Mouse (Mus musculus) testis, postnatal 14 days (tissue): ENCODE measurements at regions not wholly inside any gene's neighbourhood (a gene's known extent, or its start where the extent isn't known, plus 50 kb on each side); places are given as distances from the start of the nearest gene placed in this dataset.

Experiments
- DNase-seq: peaks from one replicate; pipeline ENCODE4 v3.0.0; 2021; ENCODE audit warnings: low spot score

DNA sequence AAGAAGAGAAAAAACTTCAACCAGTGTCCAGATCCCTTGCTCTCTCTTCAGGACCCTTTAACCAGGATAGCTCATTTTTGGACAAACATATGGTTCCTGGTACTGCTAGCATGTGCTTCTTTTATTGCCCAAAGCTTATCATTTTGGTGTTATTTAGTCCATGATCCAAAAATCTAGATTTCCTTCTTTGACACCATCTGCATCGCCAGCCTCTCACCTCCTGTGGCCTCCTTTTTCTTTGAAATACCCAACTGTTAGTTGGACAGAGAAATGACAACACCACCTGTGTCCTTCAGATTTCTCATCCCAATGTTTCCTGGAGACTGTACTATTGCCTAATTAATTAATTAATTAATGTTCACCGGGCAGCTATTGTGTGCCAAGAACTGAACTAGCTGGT lies 188.0 kb upstream of the Plppr1 start:
- no peak for DNase-seq

DNA sequence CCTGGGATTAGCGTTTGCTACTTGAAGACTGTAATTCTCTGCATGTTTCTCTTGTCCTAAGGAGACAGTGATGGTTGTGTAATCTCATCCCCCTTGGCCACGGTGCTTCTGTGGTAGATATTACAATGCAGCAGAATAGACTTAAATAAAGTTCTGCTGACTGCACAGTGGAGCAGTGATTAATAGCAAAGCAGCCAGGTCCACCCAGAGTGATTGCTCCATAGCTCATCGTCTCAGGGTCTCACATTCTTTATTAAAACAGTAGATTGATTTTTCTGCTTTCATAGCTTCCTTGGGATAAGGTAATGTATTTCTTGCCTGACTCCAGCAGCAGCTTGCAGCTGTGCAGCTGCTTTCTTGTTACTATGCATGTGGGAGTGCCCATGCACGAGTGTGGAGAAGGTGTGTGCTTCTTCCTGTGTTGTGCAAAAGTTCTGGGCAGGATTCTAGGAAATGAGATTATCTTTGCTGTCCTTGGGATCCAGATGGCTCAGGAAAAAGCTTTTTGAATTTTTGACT lies 169.9 kb upstream of the Plppr1 start:
- DNase-seq, result no peak

DNA sequence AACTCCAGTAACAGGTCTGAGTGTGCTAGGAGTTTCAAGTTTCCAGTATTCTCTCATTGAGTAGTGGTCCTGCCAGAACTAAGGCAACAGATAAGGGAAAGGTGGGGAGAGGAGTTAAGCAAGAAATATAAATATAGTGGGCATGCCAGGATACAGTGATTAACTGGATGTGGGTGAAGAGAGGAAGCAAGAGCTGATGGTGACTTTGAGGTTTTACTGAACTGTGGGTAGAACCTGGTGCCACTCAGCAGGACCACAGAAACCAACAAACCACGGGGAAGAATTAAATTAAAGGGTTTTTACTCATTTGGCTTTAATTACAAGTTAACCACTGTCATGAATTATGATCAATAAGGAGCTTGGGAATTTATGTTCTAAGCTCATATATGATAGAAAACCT lies 154.5 kb upstream of the Plppr1 start:
- no peak for DNase-seq

DNA sequence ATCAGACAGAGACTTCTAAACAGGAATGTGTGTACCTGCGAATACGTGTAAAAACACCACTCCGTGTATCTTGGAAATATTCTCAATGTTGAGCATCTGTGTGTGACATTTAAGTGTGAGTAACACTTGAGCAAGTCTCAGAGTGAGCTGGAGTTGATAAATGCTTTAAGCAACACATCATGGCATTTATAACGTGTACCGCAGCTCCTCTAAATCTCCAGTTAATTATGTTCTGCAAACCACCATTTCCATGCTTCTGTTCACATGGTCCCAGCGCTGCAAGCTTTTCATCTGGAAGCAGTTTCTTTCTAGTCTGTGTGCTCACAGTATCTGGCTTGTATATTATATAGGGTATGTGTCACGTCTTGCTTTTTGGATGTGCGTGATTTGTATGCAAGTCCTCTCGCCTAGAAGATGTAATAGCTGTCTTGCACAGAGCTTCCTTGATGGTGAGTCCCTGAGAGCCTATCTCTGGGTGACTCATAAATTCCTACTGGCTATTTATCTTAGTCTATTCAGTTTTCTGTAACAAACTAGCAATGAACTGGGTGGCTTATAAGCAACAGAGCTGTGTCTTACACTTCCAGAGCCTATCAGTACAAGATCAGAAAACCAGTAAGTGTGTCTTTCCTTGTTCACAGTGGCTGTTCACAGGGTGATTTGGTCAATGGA lies 153.7 kb upstream of the Plppr1 start:
- DNase-seq, result no peak

DNA sequence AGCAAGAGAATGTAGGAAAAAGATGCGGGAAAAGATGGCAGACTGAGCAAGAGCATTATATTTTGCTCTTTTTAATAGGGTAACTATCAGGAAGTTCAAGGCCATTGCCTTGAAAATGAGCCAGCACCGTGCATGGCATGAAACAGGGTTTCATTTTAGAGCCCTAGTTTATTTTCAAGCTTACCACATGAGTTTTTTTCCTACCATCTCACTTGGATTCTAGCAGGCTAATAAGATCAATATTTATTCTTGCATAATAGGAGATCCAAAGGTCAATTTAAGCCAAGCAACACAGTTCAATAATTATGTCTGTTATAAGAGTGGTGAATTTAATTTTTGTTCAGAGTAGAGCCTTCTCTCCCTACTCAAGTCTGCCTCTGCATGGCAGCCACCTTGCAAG lies 149.9 kb upstream of the Plppr1 start:
- no peak for DNase-seq

DNA sequence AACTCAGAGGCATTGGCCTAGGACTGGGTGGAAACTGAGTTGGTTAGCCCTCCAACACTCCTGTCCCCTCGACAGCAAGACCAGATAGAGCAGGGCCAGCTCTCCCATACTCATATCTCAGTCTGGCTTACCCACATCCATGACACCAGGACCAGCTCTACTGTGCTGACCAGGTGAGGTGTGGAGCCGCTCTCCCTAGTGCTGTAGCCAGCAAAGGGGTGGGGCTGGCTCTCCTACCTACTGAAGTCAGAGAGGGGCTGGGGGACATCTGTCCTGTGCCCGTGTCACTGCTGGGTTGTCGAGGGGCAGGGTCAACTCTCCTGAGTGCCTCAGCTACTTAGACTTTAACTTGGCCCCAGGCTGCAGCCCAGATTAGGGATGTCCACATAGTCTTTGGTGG lies 145.8 kb upstream of the Plppr1 start:
- DNase-seq, result no peak

DNA sequence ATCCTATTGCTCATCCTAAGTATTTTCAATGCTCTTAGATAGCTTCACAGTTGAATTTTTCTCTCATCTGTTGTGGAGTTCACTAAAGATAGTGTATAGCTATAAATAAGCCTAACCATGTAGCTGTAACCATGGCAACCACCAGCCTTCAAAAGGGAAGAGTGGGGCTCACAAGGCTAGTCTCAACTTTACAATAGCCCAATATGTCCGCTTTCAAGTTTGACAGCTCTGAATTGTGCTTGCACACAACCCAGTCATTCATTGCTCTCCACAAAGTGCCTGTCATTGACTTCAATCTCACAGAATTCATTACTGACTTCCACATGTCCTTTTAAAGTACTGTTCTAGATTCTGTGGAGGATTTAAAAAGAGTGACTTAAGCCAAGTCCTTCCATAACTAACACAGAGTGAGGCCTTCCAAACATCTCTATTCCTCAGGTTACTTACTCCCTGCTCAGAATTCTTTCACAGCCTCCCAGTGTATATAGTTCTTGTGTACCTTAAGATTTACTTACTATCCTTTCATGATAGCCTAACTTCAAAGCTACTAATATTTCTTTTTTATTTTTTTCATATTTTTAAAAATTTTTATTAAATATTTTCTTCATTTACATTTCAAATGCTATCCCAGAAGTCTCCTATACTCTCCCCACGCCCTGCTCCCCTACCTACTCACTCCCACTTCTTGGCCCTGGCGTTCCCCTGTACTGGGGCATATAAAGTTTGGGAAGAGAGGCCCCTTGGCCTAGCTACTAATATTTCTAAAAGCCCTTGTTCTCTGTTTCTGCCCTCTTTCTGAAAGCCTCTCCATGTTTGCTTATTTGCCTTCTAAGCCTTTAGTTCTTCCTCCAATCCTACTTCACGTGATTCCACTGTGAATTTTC lies 134.3 kb upstream of the Plppr1 start:
- DNase-seq, result no peak

DNA sequence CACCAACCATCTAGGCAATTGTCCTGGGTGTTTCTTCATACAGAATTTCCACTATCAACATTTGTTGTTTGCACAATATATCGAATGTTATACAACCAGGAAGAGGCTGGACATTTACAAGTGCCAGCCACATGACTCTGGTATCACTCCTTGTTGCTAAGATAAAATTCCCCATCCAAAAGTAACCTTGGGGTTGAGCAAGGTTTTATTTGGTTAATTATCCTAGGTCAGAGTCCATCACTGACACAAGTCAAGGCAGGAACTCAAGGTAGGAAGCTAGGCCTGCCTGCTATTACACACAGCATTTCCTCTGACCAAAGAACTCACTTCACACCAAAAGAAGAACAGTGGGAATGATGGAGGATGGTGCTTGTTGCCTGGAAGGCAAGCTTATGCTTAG lies 120.7 kb upstream of the Plppr1 start:
- no peak for DNase-seq

DNA sequence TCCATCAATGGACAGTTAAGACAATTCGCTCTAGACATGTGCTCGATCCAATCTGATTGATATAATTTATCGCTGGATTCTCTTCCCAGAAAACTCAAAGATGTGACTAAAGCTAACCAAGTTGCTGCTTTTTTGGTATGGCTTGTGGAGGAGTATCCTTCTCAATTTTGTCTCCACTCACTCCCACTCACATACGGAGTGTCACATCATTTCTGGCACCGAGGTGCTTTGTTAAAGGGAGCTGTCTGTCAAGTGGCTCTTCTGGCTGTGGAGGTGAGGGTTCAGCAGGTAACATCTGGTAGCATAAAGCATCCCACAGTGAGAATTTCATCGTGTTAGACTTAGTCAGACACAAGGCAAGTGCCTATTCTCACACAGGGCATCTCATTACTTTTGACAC lies 120.2 kb upstream of the Plppr1 start:
- no peak for DNase-seq

DNA sequence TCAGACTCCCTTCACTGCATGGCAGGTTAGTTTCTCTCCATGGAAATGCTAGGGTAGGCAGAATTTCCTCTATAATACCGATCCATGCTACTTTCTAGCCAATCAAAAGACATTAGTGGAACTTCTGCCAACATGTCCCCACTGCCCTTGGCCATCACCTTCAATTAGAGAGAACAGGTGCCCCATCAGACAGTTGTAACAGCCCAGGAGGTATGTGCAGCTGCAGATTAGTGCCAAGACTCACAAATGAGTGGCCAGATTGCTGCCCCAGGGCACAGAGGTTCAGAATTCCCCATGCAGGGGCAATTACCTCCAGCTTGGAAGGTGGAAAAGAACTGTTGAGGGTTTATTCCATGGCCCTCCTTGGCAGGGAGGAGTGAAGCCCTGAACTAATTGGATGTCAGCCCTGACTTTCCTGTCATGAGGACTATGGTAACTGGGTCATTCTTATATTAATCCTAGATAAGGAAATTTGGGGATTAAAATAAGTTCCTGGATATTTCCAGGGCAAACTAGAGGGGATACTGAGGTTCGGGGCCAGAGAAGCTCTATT lies 113.7 kb upstream of the Plppr1 start:
- DNase-seq, result no peak

DNA sequence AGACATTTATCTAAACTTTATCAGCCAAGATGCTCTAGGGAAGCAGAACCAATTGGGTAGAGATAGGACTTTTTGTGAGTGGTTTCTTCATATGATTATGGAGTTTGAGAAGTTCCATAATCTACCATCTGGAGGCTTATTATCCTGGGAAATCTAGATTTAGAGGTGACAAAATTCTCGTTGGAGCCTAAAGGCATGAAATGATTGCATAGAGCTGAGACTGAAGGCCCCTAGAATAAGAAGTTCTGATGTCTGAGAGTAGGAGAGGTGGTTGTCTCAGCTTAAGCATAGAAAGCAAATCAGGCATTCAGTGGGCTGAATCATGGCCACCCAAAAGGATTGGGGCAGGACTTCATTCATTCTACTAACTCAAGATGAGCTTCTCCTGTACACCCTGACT lies 106.1 kb upstream of the Plppr1 start:
- no peak for DNase-seq

DNA sequence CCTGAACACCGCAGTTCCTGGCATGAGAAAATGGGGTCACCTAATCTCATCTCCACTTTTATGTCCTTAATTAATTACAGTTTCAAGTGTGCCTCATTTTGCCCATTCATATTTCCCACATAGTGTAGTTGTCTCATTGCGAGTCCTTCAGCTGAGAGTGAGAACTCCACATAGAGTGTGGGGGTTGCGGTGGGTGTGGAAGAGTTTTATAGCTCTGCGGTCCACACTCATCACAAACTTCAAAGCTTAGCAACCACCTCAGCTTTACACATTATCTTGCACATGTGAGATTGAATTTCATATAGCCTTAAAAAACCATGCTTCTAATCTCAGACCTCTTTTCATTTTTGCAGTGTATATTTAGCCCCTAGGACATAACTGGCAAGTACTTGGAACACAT lies 83.3 kb upstream of the Plppr1 start:
- no peak for DNase-seq

DNA sequence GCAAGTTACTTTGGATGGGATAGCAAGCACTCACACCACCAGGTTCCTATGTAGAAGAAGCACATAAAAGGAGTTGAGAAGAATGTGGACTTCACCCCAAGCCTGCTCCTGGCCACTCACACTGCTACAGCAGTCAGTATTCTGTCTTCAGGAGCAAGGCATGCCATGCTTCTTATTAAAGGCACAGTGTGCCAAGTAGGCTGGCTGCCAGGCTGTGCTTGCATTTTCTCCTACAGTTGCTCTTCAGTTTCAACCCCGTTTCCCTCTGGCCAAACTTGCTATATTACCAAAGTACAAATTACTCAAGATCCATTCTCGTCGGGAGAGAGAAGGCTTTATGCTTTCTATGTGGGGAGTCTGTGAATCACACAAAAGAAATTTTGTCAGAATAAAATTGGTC lies 67.1 kb upstream of the Plppr1 start:
- DNase-seq, result no peak
